Mouse (Mus musculus): ENCODE results near the gene Dcaf10.
"Not testable (repeated sequence)": the region's sequence is repeated elsewhere in the genome, so short reads cannot be mapped to it uniquely, and the experiment has no call there.

Gene Dcaf10

DNA sequence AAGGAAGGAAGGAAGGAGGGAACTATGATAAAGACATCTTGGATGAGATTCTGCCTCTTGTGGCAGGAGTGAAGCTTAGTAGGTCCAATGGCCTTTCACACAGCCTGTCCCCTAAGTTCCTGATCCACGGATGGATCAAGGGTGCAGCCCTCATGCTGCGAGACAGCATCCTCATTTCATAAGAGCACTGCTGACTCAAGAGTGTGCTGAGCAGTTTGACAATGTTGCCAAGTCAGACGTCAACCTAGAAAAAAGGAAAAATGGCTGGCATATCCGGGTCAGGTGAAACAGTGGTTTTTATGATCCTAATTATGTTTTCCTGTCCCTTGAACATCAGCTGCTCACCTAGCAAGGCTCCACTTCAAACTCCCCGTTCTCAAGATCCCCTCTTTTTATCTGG lies 51.8 kb downstream of the Dcaf10 start:
- DNase-seq (ENCODE audit: low read depth, low spot score): no peak

DNA sequence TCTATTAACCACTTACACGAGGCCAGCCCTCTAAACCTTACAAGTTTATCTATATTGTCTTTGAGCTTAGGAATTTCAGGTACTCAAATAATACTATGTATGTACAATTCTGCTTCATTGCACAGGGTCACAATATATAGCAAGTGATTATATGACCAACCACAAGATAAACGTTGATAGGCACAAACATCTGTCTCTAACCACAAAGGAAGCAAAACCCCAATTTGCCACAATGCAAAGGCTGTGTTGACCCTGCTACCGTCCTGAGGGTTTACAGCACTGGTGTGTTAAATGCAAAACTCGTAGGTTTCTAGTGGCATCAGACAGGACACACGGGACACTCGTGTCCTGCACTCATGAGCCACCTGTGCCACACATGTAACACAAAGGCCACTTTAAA lies 54.3 kb downstream of the Dcaf10 start:
- not testable (repeated sequence) for DNase-seq (ENCODE audit: low read depth, low spot score)

DNA sequence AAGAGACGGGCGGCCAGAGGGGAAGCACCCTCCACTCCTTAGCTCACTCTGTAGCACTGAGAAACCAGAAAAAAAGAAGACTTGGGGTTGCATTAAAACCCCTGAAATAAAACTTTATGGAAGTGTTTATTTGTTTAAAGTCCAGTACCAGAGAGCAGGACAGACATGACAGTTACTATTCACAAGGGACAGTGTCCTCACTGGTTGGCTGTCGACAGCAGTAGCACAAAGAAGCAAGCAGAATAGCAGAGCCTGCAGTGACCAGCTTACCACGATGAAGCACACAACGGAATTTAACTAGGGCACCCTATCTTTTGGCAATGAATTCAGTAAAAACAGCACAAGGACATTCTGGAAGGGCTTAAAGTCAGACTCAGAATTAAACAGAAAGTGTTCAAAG lies 56.4 kb downstream of the Dcaf10 start:
- not testable (repeated sequence) for DNase-seq (ENCODE audit: low read depth, low spot score)

- DNase-seq (ENCODE audit: low read depth, low spot score): no peak
Measured at GRCm38 (mm10) chr4:45399421-45400210, 57.7 kb downstream of the Dcaf10 start.

- DNase-seq (ENCODE audit: low read depth, low spot score): no peak
Measured at GRCm38 (mm10) chr4:45402281-45402680, 60.4 kb downstream of the Dcaf10 start.

DNA sequence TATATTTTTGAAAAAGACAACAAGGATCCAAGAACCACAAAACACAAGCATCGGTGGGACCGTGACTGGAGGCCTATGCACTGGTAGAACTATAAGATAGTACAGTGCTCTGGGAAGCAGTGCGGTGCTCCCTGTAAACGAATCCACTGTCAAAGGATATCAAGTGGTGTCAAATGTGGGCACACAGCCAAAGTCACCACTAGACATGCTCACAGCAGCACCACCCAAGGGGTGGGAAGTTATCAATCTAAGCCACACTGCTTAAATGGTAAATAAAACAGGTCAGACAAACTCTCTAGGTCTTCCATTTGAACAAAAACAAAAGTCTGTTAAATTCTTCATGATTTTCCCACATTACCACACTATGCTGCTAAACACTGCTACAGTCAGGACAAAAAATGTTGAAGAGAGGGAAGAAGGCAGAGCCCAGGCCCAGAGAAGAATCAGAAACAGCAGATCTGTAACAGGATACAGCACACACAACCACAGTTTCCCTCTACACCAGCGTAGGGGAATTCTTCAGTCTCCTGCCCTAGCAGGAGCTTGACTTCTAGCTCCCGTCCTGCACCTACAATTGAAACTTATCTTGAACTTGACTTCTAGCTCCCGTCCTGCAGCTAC lies 61.1 kb downstream of the Dcaf10 start:
- DNase-seq (ENCODE audit: low read depth, low spot score): peak; percentile 51

GRCm38 (mm10) chr4:45403499-45403878 lies 61.6 kb downstream of the Dcaf10 start:
- DNase-seq (ENCODE audit: low read depth, low spot score): no peak

DNA sequence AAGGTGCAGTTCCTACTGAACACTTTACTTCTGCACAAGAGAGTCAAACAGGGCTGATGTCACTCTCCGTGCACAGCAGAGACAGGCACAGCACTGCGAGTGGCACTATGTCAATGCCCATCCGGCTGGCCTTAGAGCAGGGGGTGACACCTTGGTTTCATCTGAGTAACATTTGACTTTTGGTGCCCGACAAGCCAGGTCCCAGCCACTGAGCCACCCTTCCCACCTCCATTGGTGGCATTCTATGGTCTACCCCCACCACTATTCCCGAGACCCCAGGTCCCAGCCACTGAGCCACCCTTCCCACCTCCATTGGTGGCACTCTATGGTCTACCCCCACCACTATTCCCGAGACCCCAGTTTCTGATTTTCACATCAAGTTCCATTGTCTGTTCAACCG lies 62.2 kb downstream of the Dcaf10 start:
- DNase-seq (ENCODE audit: low read depth, low spot score): no peak

DNA sequence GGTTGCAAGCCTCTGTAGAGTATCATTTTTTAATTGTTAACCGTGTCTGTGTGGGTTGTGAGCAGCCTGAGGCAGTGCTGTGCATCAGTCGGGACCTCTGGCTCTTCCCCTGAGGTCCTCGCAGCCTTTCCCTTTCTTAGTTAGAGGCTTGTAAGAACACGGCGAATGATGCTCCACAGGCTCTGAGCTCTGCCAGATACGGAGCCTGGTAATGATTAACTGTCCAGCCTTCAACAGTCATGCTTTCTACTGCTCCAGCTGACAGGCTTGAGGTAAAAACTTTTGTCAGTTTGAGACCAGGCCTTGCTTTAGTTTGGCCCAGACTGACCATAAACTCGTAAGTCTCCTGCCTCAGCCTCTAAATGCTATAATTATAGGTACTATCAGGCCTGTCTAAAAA lies 63.4 kb downstream of the Dcaf10 start:
- DNase-seq (ENCODE audit: low read depth, low spot score): no peak

DNA sequence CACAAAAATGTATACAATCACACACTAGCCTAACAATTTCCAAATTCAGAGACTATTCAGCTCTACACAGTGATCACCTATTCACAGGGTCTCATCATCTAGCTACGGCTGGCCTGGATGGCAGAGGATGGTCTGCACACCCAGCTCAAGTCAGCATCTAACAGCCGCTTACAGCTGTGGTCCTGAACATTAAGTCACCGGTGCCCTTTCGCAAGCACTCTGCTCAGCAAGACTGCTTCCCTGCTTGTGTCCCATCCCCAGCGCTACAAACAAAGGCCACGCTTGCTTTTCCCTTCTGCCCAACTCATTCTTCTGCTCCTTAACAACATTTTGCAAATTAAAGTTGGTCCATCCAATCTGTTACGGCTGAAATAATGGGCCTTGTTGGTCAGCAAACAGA lies 64.5 kb downstream of the Dcaf10 start:
- DNase-seq (ENCODE audit: low read depth, low spot score): no peak

DNA sequence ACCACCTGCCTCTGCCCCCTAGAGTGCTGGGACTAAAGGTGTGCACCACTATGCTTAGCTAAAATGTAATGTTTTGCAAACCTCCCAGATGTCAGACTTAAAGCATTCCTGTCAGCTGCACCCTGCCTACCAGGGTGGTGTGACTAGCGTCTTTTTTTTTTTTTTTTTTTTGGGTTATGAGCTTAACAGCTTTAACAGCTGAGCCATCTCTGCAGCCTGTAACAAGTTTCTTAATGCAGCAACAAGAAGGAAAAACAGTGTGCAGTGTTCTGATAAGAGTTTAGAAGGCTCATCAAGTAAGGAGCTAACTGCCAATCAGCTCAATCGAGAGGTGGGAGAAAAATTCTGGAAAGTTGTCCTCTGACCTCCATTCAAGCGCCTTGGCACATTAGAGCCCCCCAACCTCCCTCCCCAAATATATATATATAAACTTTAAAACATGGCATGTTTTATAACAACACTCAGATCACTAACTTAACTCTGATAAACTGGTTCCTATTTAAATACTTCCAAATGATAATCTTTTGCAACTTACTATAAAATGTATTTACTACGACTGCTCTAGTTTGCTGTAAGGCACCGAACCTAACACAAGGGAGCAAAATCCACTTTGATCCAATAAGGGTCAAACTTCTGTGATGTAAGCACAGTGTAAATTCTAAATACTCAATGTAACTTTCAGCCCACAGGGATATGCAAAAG lies 65.3 kb downstream of the Dcaf10 start:
- DNase-seq (ENCODE audit: low read depth, low spot score): no peak

- DNase-seq (ENCODE audit: low read depth, low spot score): no peak
Measured at GRCm38 (mm10) chr4:45407703-45408334, 65.9 kb downstream of the Dcaf10 start.

DNA sequence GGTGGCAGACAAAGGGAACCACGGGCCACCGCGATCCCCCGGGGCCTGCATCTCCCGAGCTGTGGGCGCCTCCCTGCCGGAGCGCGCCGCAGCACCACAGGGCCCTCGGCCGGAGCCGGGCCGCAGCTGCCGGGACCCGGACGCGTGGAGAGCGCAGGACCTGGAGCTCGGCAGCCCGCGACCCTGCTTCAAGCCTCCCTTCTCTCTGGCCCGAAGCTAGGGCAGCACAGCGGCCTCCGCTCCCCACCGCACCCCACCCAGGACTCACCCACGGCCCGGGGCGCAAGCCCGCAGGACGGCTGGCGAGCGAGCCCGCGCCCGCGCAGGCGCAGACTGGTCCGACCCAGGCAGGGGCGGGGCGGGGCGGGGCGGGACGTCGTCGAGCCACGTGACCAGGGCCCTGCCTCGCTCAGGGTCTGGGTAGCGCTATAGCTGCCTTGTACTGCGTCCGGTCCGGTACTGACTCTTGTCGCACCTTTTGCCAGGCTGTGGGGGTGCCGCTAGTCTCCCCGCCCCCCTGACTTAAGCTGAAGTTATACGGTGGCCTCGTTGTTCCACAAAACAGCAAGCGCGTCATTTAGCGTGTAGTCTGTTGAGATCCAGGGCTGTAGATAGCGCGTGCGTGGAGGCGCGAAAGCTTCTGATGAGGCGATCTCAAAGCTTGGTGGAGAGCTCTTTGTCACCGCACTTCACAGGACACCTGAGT lies 66.7 kb downstream of the Dcaf10 start, which contains the start of gene Slc25a51:
Slc25a51 (minus strand) TSS at position 340 of the 706 bp plus-strand sequence.
- DNase-seq (ENCODE audit: low read depth, low spot score): peak; percentile 94

GRCm38 (mm10) chr4:45409270-45409669 lies 67.4 kb downstream of the Dcaf10 start:
- peak; percentile 73 for DNase-seq (ENCODE audit: low read depth, low spot score)

GRCm38 (mm10) chr4:45411181-45411790 lies 69.4 kb downstream of the Dcaf10 start:
- no peak for DNase-seq (ENCODE audit: low read depth, low spot score)

DNA sequence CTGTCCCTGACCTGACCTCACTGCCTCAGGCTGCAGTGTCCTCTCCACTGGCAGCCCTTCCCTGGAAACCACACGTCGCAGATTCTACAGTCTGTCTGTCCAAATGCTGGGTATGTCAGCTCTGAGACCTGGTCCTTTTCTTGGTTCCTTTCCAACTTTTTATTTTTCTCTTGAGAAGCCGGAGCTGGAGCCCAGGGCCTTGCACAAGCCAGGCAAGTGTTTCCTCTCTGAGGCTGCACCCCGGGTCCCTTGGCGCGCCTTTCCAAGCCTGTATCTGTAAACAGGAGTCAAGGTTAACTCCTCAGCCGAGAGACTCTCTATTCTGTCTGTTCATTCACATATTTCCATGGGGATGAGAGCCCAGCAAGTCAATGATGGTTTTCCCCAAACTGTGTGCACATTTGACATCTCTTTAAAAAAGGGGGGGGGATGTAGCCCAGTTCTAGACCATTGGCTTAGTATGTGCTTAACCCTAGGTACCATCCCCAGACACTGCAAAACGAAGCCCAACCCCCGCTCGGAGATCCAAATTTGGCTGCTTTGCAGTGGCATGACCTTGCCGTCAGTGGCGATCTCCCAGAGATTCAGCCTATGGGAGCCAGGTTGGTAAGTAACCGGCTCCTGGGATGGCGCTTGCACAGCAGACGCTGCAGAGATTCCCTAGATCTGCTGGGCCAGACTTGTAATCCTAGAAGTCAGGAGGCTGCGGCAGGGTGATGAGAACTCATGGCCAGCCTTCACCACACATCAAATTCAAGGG lies 70.7 kb downstream of the Dcaf10 start:
- DNase-seq (ENCODE audit: low read depth, low spot score): no peak

- no peak for DNase-seq (ENCODE audit: low read depth, low spot score)
Measured at GRCm38 (mm10) chr4:45413674-45414338, 71.9 kb downstream of the Dcaf10 start.

GRCm38 (mm10) chr4:45416314-45416713 lies 74.4 kb downstream of the Dcaf10 start:
- DNase-seq (ENCODE audit: low read depth, low spot score): no peak

DNA sequence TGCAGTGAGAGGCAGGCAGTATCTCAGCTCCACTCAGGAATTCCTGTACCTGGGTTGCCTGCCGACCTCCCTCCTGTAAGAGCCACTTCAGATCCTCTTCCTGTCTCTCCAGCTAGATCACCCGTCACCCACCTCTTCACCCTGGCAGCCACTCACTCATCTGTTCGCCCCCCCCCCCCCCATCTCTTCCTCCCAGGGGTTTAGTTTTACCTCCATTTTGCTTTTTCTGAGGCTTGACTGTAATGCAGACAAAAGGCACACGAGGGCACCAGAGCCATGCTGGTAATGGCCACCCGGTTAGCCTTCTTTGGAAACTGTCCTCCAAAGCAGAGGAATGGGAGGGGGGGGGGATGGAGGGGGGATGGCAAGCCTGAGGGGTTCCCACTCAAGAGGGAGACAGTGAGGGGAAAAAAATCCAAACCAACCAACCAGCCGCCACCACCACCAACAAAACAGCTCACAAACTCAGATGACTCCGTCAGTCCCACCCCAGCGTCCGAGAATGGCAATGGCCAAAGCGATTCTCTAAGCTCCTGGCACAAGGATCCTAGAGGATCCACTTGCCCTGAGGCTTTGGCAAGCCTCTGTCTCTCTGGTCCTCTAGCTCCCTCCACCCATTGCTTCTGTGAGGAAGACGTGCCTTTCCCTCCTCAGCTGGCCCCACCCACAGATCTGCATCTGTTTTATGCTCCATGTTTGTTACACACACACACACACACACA lies 76.5 kb downstream of the Dcaf10 start:
- DNase-seq (ENCODE audit: low read depth, low spot score): peak; percentile 45
